Mouse (Mus musculus): ENCODE results near the gene Pnliprp1. TPM values are rescaled to one million over a fixed set of nuclear protein-coding genes. Genes with fewer than 3 reads are reported as not detected.

Gene Pnliprp1
- polyA plus RNA-seq, 1 experiment from 2014 or later = not detected

Other genes with a start within 250 kb of the Pnliprp1 start
- gene Ccdc172, start 216.9 kb upstream of the Pnliprp1 start, polyA plus RNA-seq (2014; fragmentation: Nextera tagmentation; extraction: Ambion mirVana) = not detected in 2 replicates
- gene Pnlip, start 76.4 kb upstream of the Pnliprp1 start, polyA plus RNA-seq (2014; fragmentation: Nextera tagmentation; extraction: Ambion mirVana) = 1.7 and 2.0 TPM in 2 replicates
- gene Pnliprp2, start 30.8 kb downstream of the Pnliprp1 start, polyA plus RNA-seq (2014; fragmentation: Nextera tagmentation; extraction: Ambion mirVana) = not detected in 2 replicates
- gene 1700019N19Rik, start 65.6 kb downstream of the Pnliprp1 start, polyA plus RNA-seq (2014; fragmentation: Nextera tagmentation; extraction: Ambion mirVana) = not detected in 2 replicates
- 0.93 and 1.2 TPM in 2 replicates for gene Eno4, start 214.5 kb downstream of the Pnliprp1 start, polyA plus RNA-seq (2014; fragmentation: Nextera tagmentation; extraction: Ambion mirVana)
- 45.3 and 53.9 TPM in 2 replicates for gene Hspa12a, start 214.8 kb downstream of the Pnliprp1 start, polyA plus RNA-seq (2014; fragmentation: Nextera tagmentation; extraction: Ambion mirVana)

All from neural tube, embryonic 14.5 days (tissue).